Mouse (Mus musculus) ES-E14 (cell line): ENCODE measurements at regions not wholly inside any gene's neighbourhood (a gene's known extent, or its start where the extent isn't known, plus 50 kb on each side); places are given as distances from the start of the nearest gene placed in this dataset.

Experiments used
- HCFC1 ChIP-seq: IDR thresholded peaks from 2 replicates; pipeline ENCODE4 v1.6.1; 2012; ENCODE audit warnings: low read length, inconsistent platforms, borderline replicate concordance; ENCODE audit not compliant: insufficient read depth
- MAFK ChIP-seq: IDR thresholded peaks from 2 replicates; pipeline ENCODE4 v1.6.1; 2014; ENCODE audit warnings: mild to moderate bottlenecking, low read depth, low read length, inconsistent platforms; ENCODE audit not compliant: insufficient read depth
- ZC3H11A ChIP-seq: IDR thresholded peaks from 2 replicates; pipeline ENCODE4 v1.6.1; 2012; ENCODE audit warnings: low read depth, mild to moderate bottlenecking, inconsistent platforms, low read length, borderline replicate concordance
- ZNF384 ChIP-seq: IDR thresholded peaks from 2 replicates; pipeline ENCODE4 v1.6.1; 2012; ENCODE audit warnings: low read depth, low read length, inconsistent platforms

- TF ChIP-seq ZNF384 (no peak), ZC3H11A (no peak), HCFC1 (no peak), MAFK (no peak)
Observed at GRCm38 (mm10) chr3:149247626-149247987, 257.3 kb upstream of the Adgrl2 start.
